Mouse (Mus musculus) skeletal muscle tissue, postnatal 0 days (tissue): ENCODE results near the gene Bcat1. TPM values are rescaled to one million over a fixed set of nuclear protein-coding genes. Genes with fewer than 3 reads are reported as not detected.

Experiments
- polyA plus RNA-seq: library from polyadenylated mRNA; unstranded; fragments of >200 nt; fragmentation: Nextera tagmentation; extraction: Ambion mirVana; gene quantifications from 2 replicates; pipeline ENCODE4 v1.2.1, GENCODE M21; 2015

Gene Bcat1
- polyA plus RNA-seq = 7.7 and 10.5 TPM in 2 replicates

DNA sequence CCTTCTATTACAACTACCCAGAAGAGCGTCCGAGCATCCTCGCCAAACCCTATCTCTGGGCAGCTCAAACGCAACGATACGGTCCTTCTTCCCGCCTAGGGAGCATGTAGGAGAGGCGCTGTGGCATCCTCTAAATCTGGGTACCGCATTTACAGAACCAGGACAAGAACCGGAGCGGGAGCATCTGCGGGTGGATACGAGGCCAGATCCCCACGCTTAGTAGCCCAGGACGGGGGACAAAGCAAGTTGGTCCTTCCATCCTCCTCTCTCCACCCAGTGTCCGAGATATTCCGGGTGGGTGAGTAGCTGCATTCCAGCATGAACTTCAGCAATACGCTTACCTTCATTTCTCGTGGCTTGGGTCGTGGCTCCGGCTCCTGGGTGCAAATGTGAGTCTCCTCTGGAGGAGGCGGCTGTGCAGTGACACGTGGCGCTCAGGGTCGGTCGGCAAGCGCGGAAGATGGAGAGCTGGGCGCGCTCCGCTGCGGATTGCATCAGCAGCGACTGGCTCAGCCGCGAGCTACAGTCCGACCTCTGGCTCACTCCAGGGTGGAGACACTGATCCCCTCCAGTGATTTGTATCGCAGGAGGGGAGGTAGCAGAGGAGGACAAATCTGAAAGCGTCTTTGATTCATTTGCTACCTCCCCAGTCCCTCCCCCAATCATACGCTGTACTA, at the start of gene Bcat1:
Gene Bcat1, minus strand, starts transcription at position 637 of the 677 bp plus-strand sequence.

GRCm38 (mm10) chr6:145115476-145116097, 39.6 kb upstream of the Bcat1 start, which contains the start of gene Lrmp:
Gene Lrmp, plus strand, starts transcription at chr6:145115653.

Other genes with a start within 250 kb of the Bcat1 start
- 2.9 and 6.1 TPM in 2 replicates for gene Lrmp, start 39.5 kb upstream of the Bcat1 start, polyA plus RNA-seq
- 0.13 and 0.29 TPM in 2 replicates for gene Casc1, start 134.8 kb upstream of the Bcat1 start, polyA plus RNA-seq
- 74.0 and 75.5 TPM in 2 replicates for gene Etfrf1, start 134.9 kb upstream of the Bcat1 start, polyA plus RNA-seq
- gene Kras, start 174.1 kb upstream of the Bcat1 start, polyA plus RNA-seq = 28.4 and 43.6 TPM in 2 replicates